Mouse (Mus musculus): ENCODE results near the gene Gpr4. TPM values are rescaled to one million over a fixed set of nuclear protein-coding genes. Genes with fewer than 3 reads are reported as not detected.

Gpr4 gene
- polyA plus RNA-seq, 1 experiment = 6.5 TPM

DNA sequence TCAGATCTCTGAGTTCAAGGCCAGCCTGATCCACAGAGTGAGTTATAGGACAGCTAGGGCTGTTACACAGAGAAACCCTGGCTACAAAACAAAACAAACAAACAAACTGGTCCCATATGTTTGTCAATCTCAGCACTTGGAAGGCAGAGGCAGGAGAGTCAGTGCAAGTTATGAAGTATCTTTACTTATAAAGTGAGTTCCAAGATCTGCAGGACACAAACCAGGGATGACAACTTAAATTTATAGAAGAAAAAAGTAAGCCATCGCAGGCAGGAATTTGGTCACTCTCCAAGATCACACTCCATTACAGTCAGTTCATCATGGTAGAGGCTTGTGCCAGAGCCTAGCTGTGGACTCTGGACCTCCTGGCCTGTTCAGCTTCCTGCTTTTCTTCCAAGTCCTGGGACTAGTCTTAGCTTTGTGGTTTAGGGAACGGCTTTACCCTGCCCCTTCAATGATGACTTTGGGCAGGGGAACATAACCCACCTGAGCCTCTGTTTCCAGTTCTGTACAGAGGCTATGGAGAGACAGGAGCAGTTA is 17.8 kb downstream of the Gpr4 start:
- no peak for DNase-seq (ENCODE audit: low read depth in 1 of 2, low spot score in 2 of 2)
- no peak overlapping the region for H3K4me3 ChIP-seq (ENCODE audit: extremely low read depth, insufficient read depth, insufficient read length)
- no peak overlapping the region for H3K27ac ChIP-seq (ENCODE audit: insufficient read depth, low read length)
- 96% methylated on average over 2 of the region's 2 CpGs for WGBS
- TF ChIP-seq POLR2A (IDR thresholded peaks at IDR 0.05; ENCODE audit: low read depth, low read length) = no peak
- TF ChIP-seq CTCF (IDR thresholded peaks at IDR 0.05; ENCODE audit: extremely low read depth, insufficient read depth, insufficient read length, insufficient replicate concordance) = no peak
- H3K27me3 ChIP-seq (ENCODE audit: control insufficient read depth, insufficient read depth, low read length) = no peaks in the 10 kb centered on the region
- H3K36me3 ChIP-seq (ENCODE audit: control insufficient read depth, insufficient read depth, low read length) = no peaks in the 10 kb centered on the region
- H3K4me1 ChIP-seq (ENCODE audit: control insufficient read depth, insufficient read depth, insufficient read length) = peaks cover 3% of the 10 kb centered on the region; the same call in 1 of the 2 replicates

GRCm38 (mm10) chr7:19230899-19231298 is 18.6 kb downstream of the Gpr4 start:
- Histone ChIP-seq H3K36me3 (ENCODE audit: control insufficient read depth, insufficient read depth, low read length) (no peaks in the 10 kb centered on the region), H3K4me3 (ENCODE audit: extremely low read depth, insufficient read depth, insufficient read length) (no peak overlapping the region), H3K4me1 (ENCODE audit: control insufficient read depth, insufficient read depth, insufficient read length) (peaks cover 3% of the 10 kb centered on the region; the same call in 1 of the 2 replicates), H3K27ac (ENCODE audit: insufficient read depth, low read length) (no peak overlapping the region), H3K27me3 (ENCODE audit: control insufficient read depth, insufficient read depth, low read length) (no peaks in the 10 kb centered on the region)
- no peak for DNase-seq (ENCODE audit: low read depth in 1 of 2, low spot score in 2 of 2)
- TF ChIP-seq CTCF (IDR thresholded peaks at IDR 0.05; ENCODE audit: extremely low read depth, insufficient read depth, insufficient read length, insufficient replicate concordance) = no peak
- TF ChIP-seq POLR2A (IDR thresholded peaks at IDR 0.05; ENCODE audit: low read depth, low read length) = no peak
- WGBS = 96% methylated on average over 5 of the region's 5 CpGs

DNA sequence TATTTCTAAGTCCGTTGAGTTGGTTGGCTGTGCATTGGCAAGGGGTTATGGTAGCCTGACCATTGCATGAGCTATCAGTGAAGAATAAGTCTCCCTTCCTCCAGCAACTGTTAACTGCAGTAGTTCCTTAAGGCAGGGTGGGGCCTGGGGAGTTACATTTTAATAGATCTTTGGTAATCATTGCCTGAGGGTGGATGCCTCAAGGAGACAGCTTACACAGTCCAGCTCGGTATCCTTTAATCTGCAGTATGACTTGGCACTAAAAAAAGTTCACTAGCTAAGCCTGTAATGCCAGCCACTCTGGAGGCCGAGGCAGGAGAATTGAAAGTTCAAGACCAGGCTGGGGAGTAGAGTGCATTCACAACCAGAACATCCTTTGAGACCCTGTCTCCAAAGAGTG is 19.5 kb downstream of the Gpr4 start:
- Histone ChIP-seq H3K27me3 (ENCODE audit: control insufficient read depth, insufficient read depth, low read length) (no peaks in the 10 kb centered on the region), H3K27ac (ENCODE audit: insufficient read depth, low read length) (no peak overlapping the region), H3K4me3 (ENCODE audit: extremely low read depth, insufficient read depth, insufficient read length) (no peak overlapping the region), H3K36me3 (ENCODE audit: control insufficient read depth, insufficient read depth, low read length) (no peaks in the 10 kb centered on the region), H3K4me1 (ENCODE audit: control insufficient read depth, insufficient read depth, insufficient read length) (peaks cover 3% of the 10 kb centered on the region; the same call in 1 of the 2 replicates)
- WGBS = 89% methylated on average over 3 of the region's 3 CpGs
- DNase-seq (ENCODE audit: low read depth in 1 of 2, low spot score in 2 of 2) = no peak
- TF ChIP-seq POLR2A (IDR thresholded peaks at IDR 0.05; ENCODE audit: low read depth, low read length) (no peak), CTCF (IDR thresholded peaks at IDR 0.05; ENCODE audit: extremely low read depth, insufficient read depth, insufficient read length, insufficient replicate concordance) (no peak)

GRCm38 (mm10) chr7:19234652-19235051 is 22.3 kb downstream of the Gpr4 start:
- no peak for DNase-seq (ENCODE audit: low read depth in 1 of 2, low spot score in 2 of 2)
- no peaks in the 10 kb centered on the region for H3K27me3 ChIP-seq (ENCODE audit: control insufficient read depth, insufficient read depth, low read length)
- WGBS = 83% methylated on average over 5 of the region's 5 CpGs
- no peak overlapping the region for H3K4me3 ChIP-seq (ENCODE audit: extremely low read depth, insufficient read depth, insufficient read length)
- no peaks in the 10 kb centered on the region for H3K4me1 ChIP-seq (ENCODE audit: control insufficient read depth, insufficient read depth, insufficient read length)
- H3K36me3 ChIP-seq (ENCODE audit: control insufficient read depth, insufficient read depth, low read length) = no peaks in the 10 kb centered on the region
- TF ChIP-seq POLR2A (IDR thresholded peaks at IDR 0.05; ENCODE audit: low read depth, low read length) (no peak), CTCF (IDR thresholded peaks at IDR 0.05; ENCODE audit: extremely low read depth, insufficient read depth, insufficient read length, insufficient replicate concordance) (no peak)
- H3K27ac ChIP-seq (ENCODE audit: insufficient read depth, low read length) = no peak overlapping the region

GRCm38 (mm10) chr7:19235092-19235671 is 22.8 kb downstream of the Gpr4 start:
- DNase-seq (ENCODE audit: low read depth in 1 of 2, low spot score in 2 of 2) = no peak
- Histone ChIP-seq H3K27me3 (ENCODE audit: control insufficient read depth, insufficient read depth, low read length) (no peaks in the 10 kb centered on the region), H3K4me3 (ENCODE audit: extremely low read depth, insufficient read depth, insufficient read length) (no peak overlapping the region), H3K4me1 (ENCODE audit: control insufficient read depth, insufficient read depth, insufficient read length) (no peaks in the 10 kb centered on the region), H3K36me3 (ENCODE audit: control insufficient read depth, insufficient read depth, low read length) (no peaks in the 10 kb centered on the region), H3K27ac (ENCODE audit: insufficient read depth, low read length) (no peak overlapping the region)
- no peak for TF ChIP-seq CTCF (IDR thresholded peaks at IDR 0.05; ENCODE audit: extremely low read depth, insufficient read depth, insufficient read length, insufficient replicate concordance)
- no peak for TF ChIP-seq POLR2A (IDR thresholded peaks at IDR 0.05; ENCODE audit: low read depth, low read length)
- 82% methylated on average over 2 of the region's 2 CpGs for WGBS

GRCm38 (mm10) chr7:19236411-19236810 is 24.1 kb downstream of the Gpr4 start:
- no peak for DNase-seq (ENCODE audit: low read depth in 1 of 2, low spot score in 2 of 2)
- H3K4me3 ChIP-seq (ENCODE audit: extremely low read depth, insufficient read depth, insufficient read length) = no peak overlapping the region
- no peaks in the 10 kb centered on the region for H3K36me3 ChIP-seq (ENCODE audit: control insufficient read depth, insufficient read depth, low read length)
- no peaks in the 10 kb centered on the region for H3K27me3 ChIP-seq (ENCODE audit: control insufficient read depth, insufficient read depth, low read length)
- no peaks in the 10 kb centered on the region for H3K4me1 ChIP-seq (ENCODE audit: control insufficient read depth, insufficient read depth, insufficient read length)
- H3K27ac ChIP-seq (ENCODE audit: insufficient read depth, low read length) = no peak overlapping the region
- no peak for TF ChIP-seq CTCF (IDR thresholded peaks at IDR 0.05; ENCODE audit: extremely low read depth, insufficient read depth, insufficient read length, insufficient replicate concordance)
- TF ChIP-seq POLR2A (IDR thresholded peaks at IDR 0.05; ENCODE audit: low read depth, low read length) = no peak
- 89% methylated on average over 2 of the region's 2 CpGs for WGBS

DNA sequence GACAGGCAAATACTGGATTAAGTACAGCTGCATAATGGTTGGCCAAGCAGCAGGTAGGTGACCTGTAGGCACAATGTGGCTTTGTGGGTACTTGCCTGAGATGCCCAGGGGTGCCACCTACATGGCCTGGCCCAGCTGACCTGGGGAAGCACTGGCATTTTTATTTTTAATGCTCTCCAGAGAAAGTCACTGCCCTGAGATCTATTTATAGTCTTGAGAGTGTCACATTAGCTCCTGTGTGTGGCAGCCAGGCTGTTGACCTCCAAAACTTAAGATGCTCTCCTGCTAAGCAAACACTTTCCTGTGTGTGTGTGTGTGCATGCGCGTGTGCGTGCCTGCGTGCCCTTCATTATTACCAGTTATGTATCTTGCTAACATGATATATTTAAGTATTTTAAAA is 26.0 kb downstream of the Gpr4 start:
- Histone ChIP-seq H3K36me3 (ENCODE audit: control insufficient read depth, insufficient read depth, low read length) (no peaks in the 10 kb centered on the region), H3K4me3 (ENCODE audit: extremely low read depth, insufficient read depth, insufficient read length) (no peak overlapping the region), H3K27me3 (ENCODE audit: control insufficient read depth, insufficient read depth, low read length) (no peaks in the 10 kb centered on the region), H3K4me1 (ENCODE audit: control insufficient read depth, insufficient read depth, insufficient read length) (no peaks in the 10 kb centered on the region), H3K27ac (ENCODE audit: insufficient read depth, low read length) (no peak overlapping the region)
- TF ChIP-seq POLR2A (IDR thresholded peaks at IDR 0.05; ENCODE audit: low read depth, low read length) = no peak
- no peak for TF ChIP-seq CTCF (IDR thresholded peaks at IDR 0.05; ENCODE audit: extremely low read depth, insufficient read depth, insufficient read length, insufficient replicate concordance)
- WGBS = 92% methylated on average over 4 of the region's 4 CpGs
- no peak for DNase-seq (ENCODE audit: low read depth in 1 of 2, low spot score in 2 of 2)

Data from spleen, adult 2 months (tissue).